Mouse (Mus musculus): ENCODE results near the gene Spata31d1b. TPM values are rescaled to one million over a fixed set of nuclear protein-coding genes. Genes with fewer than 3 reads are reported as not detected.
"Not testable (repeated sequence)": the region's sequence is repeated elsewhere in the genome, so short reads cannot be mapped to it uniquely, and the experiment has no call there.

Gene Spata31d1b
- not detected in 2 replicates for polyA plus RNA-seq (2015; fragmentation: Nextera tagmentation; extraction: Ambion mirVana)

- not testable (repeated sequence) for H3K36me3 ChIP-seq (ENCODE audit: control insufficient read depth, insufficient read depth, low read length); H3K4me3 ChIP-seq (ENCODE audit: low read depth, low read length); H3K9me3 ChIP-seq (replicated peaks; ENCODE audit: control insufficient read depth, low read length, poor library complexity, severe bottlenecking); H3K27ac ChIP-seq (ENCODE audit: low read length); H3K4me1 ChIP-seq (ENCODE audit: control insufficient read depth, insufficient read depth, low read length); ATAC-seq; H3K9ac ChIP-seq (ENCODE audit: low read depth, low read length); H3K4me2 ChIP-seq (ENCODE audit: low read length); H3K27me3 ChIP-seq (ENCODE audit: control insufficient read depth, insufficient read depth, low read depth, low read length)
- WGBS: 75% methylated on average over 3 of the region's 3 CpGs
Measured at GRCm38 (mm10) chr13:59711984-59712383, at the start of gene Spata31d1b. Gene Spata31d1b (plus strand): TSS chr13:59712284.

DNA sequence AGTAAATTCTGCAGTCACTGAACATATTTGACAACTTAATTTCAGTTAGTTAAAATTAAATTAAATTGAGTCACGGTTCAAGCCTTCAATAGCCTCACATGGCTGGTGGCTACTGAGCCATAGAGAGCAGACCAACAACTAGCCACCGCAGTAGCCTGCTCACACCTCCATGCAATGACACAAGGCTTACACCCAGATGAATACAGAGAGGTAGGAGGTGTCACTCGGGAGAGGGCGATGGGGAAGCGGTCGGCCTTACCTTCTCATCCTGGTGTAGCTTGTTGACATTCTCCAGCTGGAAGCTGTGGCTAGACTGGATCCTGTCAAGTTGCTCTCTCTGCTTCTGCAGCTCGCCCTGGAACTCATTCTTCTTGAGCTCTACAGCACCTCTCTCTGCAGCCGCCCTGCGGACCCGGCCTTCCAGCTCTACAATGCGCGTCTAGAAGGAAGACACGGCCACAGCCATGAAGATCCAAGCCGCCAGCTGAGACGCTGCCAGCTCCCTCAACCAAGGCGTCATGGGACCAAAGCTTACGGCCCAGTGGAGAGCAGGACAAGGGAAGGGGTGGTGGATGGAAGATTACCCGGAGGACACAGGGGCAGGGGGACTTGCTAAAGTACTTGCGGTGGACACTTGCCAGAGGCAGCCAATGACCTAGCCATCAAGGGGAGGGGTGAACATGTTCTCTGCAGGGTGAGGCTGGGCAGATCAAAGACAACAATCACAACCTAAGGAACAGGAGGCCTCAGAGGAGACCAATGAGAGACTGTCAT lies 48.0 kb upstream of the Spata31d1b start:
- WGBS: 91% methylated on average over 19 of the region's 19 CpGs

DNA sequence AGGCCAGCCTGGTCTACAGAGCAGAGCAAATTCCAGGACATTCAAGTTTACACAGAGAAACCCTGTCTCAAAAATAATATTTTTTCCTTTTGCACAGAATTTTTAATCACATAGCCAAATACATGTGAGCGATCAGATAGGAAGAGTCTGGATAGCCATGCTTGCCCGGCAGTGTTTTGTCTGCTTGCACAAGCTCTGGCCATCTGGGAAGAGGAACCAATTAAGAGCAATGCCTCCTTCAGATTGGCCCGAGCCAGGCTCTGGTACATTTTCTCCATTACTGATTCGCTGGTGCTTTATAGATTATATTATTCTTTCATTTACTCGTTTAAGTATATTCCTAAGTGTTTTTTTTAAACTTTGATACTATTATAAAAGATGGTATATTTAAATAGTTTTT lies 44.3 kb upstream of the Spata31d1b start:
- Histone ChIP-seq H3K27me3 (ENCODE audit: control insufficient read depth, insufficient read depth, low read depth, low read length) (no peaks in the 10 kb centered on the region), H3K4me3 (ENCODE audit: low read depth, low read length) (no peak overlapping the region), H3K4me2 (ENCODE audit: low read length) (no peak overlapping the region), H3K36me3 (ENCODE audit: control insufficient read depth, insufficient read depth, low read length) (peaks cover 8% of the 10 kb centered on the region), H3K27ac (ENCODE audit: low read length) (no peak overlapping the region), H3K4me1 (ENCODE audit: control insufficient read depth, insufficient read depth, low read length) (peaks cover 4% of the 10 kb centered on the region; the same call in 1 of the 2 replicates), H3K9me3 (replicated peaks; ENCODE audit: control insufficient read depth, low read length, poor library complexity, severe bottlenecking) (no peaks in the 10 kb centered on the region), H3K9ac (ENCODE audit: low read depth, low read length) (no peak overlapping the region)
- no peak for ATAC-seq
- 88% methylated on average over 5 of the region's 5 CpGs for WGBS

More for the DNA sequence above, 48.0 kb upstream of the Spata31d1b start:
- Histone ChIP-seq H3K4me2 (ENCODE audit: low read length) (no peak overlapping the region), H3K9me3 (replicated peaks; ENCODE audit: control insufficient read depth, low read length, poor library complexity, severe bottlenecking) (no peaks in the 10 kb centered on the region), H3K4me3 (ENCODE audit: low read depth, low read length) (no peak overlapping the region), H3K9ac (ENCODE audit: low read depth, low read length) (no peak overlapping the region), H3K4me1 (ENCODE audit: control insufficient read depth, insufficient read depth, low read length) (no peaks in the 10 kb centered on the region), H3K36me3 (ENCODE audit: control insufficient read depth, insufficient read depth, low read length) (peaks cover 11% of the 10 kb centered on the region), H3K27me3 (ENCODE audit: control insufficient read depth, insufficient read depth, low read depth, low read length) (no peaks in the 10 kb centered on the region), H3K27ac (ENCODE audit: low read length) (no peak overlapping the region)
- ATAC-seq: no peak

DNA sequence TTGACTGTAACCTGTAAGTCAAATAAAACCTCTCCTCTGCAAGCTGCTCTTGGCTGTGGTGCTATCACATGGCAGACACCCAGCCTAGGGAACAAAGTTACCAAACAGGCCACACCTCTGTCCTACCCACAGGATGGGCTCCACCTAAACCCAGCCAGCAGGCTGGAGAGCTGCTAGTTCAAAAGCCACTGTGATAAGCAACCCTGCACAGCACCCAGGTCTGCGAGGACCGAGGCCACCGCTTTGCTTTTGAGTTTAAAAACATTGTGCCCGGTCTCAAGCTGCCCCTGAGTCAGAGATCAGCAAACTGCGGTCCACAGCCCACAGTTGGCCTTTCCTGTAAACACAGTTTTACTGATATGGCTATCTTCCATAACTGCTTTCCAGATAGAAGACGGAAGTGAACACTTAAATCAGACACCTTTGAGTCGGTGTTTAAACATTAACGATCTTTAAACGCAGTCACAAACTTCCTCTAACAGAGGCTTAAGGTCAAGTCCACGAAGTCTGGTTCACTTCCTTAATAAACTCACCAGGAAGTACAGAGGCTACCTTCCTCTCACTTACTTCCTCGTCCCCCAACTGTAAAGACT lies 43.5 kb upstream of the Spata31d1b start:
- peaks cover 9% of the 10 kb centered on the region for H3K4me1 ChIP-seq (ENCODE audit: control insufficient read depth, insufficient read depth, low read length)
- no peaks in the 10 kb centered on the region for H3K27me3 ChIP-seq (ENCODE audit: control insufficient read depth, insufficient read depth, low read depth, low read length)
- H3K9me3 ChIP-seq (replicated peaks; ENCODE audit: control insufficient read depth, low read length, poor library complexity, severe bottlenecking): no peaks in the 10 kb centered on the region
- H3K9ac ChIP-seq (ENCODE audit: low read depth, low read length): no peak overlapping the region
- H3K27ac ChIP-seq (ENCODE audit: low read length): no peak overlapping the region
- no peak overlapping the region for H3K4me2 ChIP-seq (ENCODE audit: low read length)
- peaks cover 5% of the 10 kb centered on the region for H3K36me3 ChIP-seq (ENCODE audit: control insufficient read depth, insufficient read depth, low read length)
- ATAC-seq: no peak
- 85% methylated on average over 11 of the region's 11 CpGs for WGBS
- no peak overlapping the region for H3K4me3 ChIP-seq (ENCODE audit: low read depth, low read length)

DNA sequence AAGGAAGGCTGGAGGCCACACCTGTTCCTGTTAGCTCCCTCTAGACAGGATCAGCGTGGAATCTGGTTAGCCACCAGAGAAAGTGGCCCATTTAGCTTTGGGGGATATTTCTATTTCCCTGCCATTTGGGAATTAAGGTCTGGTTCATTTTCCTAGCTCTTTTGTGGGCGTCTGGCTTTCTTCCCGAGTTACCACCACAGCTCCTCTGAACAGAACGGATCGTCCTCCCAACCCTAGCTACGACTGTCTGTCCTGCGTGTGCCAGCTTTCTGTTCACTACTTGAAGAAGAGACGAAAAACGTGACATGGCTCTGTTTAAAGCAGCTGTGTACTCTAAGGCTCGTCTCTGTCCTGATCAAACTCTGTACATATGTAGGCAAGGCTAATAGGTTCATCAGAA lies 42.1 kb upstream of the Spata31d1b start:
- Histone ChIP-seq H3K4me2 (ENCODE audit: low read length) (no peak overlapping the region), H3K9ac (ENCODE audit: low read depth, low read length) (no peak overlapping the region), H3K4me1 (ENCODE audit: control insufficient read depth, insufficient read depth, low read length) (peaks cover 19% of the 10 kb centered on the region), H3K36me3 (ENCODE audit: control insufficient read depth, insufficient read depth, low read length) (no peaks in the 10 kb centered on the region), H3K27me3 (ENCODE audit: control insufficient read depth, insufficient read depth, low read depth, low read length) (no peaks in the 10 kb centered on the region), H3K9me3 (replicated peaks; ENCODE audit: control insufficient read depth, low read length, poor library complexity, severe bottlenecking) (no peaks in the 10 kb centered on the region), H3K27ac (ENCODE audit: low read length) (no peak overlapping the region; the same call in 1 of the 2 replicates), H3K4me3 (ENCODE audit: low read depth, low read length) (no peak overlapping the region)
- ATAC-seq: no peak
- 86% methylated on average over 10 of the region's 10 CpGs for WGBS

GRCm38 (mm10) chr13:59671521-59671920 lies 40.6 kb upstream of the Spata31d1b start:
- WGBS: 62% methylated on average over 2 of the region's 2 CpGs
- H3K9me3 ChIP-seq (replicated peaks; ENCODE audit: control insufficient read depth, low read length, poor library complexity, severe bottlenecking): no peaks in the 10 kb centered on the region
- no peak overlapping the region for H3K27ac ChIP-seq (ENCODE audit: low read length)
- no peak for ATAC-seq
- no peak overlapping the region for H3K9ac ChIP-seq (ENCODE audit: low read depth, low read length)
- no peak overlapping the region for H3K4me2 ChIP-seq (ENCODE audit: low read length)
- peaks cover 19% of the 10 kb centered on the region for H3K4me1 ChIP-seq (ENCODE audit: control insufficient read depth, insufficient read depth, low read length)
- no peaks in the 10 kb centered on the region for H3K27me3 ChIP-seq (ENCODE audit: control insufficient read depth, insufficient read depth, low read depth, low read length)
- no peaks in the 10 kb centered on the region for H3K36me3 ChIP-seq (ENCODE audit: control insufficient read depth, insufficient read depth, low read length)
- H3K4me3 ChIP-seq (ENCODE audit: low read depth, low read length): no peak overlapping the region

- Histone ChIP-seq H3K9ac (ENCODE audit: low read depth, low read length) (no peak overlapping the region), H3K36me3 (ENCODE audit: control insufficient read depth, insufficient read depth, low read length) (no peaks in the 10 kb centered on the region), H3K4me3 (ENCODE audit: low read depth, low read length) (no peak overlapping the region), H3K9me3 (replicated peaks; ENCODE audit: control insufficient read depth, low read length, poor library complexity, severe bottlenecking) (no peaks in the 10 kb centered on the region), H3K4me1 (ENCODE audit: control insufficient read depth, insufficient read depth, low read length) (peaks cover 19% of the 10 kb centered on the region), H3K27me3 (ENCODE audit: control insufficient read depth, insufficient read depth, low read depth, low read length) (no peaks in the 10 kb centered on the region), H3K27ac (ENCODE audit: low read length) (no peak overlapping the region), H3K4me2 (ENCODE audit: low read length) (no peak overlapping the region)
- WGBS: 76% methylated on average over 6 of the region's 6 CpGs
- ATAC-seq: no peak
Measured at GRCm38 (mm10) chr13:59672248-59672647, 39.8 kb upstream of the Spata31d1b start.

DNA sequence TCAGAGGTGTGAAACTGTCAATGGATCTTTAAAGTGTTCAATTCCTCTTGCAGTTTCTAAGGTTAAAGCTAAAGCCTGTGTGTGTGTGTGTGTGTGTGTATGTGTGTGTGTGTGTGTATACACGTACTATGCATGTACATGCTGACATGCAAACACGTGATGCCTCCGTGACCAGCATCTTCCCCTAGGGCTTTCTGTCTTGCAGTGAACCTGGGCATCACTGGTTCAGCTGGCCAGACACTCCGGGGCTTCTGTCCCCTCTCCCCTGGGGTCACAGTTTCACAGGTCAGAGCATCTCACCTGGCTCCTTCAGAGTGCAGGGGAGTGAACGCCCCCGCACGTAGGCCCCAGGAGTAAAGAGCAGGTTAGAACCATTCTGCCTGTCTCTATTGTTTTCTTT lies 38.5 kb upstream of the Spata31d1b start:
- peak overlapping the region; percentile 35 for H3K4me2 ChIP-seq (ENCODE audit: low read length)
- no peak overlapping the region for H3K4me3 ChIP-seq (ENCODE audit: low read depth, low read length)
- no peaks in the 10 kb centered on the region for H3K9me3 ChIP-seq (replicated peaks; ENCODE audit: control insufficient read depth, low read length, poor library complexity, severe bottlenecking)
- no peak overlapping the region for H3K27ac ChIP-seq (ENCODE audit: low read length)
- ATAC-seq: no peak
- WGBS: 11% methylated on average over 7 of the region's 7 CpGs
- peaks cover 19% of the 10 kb centered on the region for H3K4me1 ChIP-seq (ENCODE audit: control insufficient read depth, insufficient read depth, low read length)
- no peaks in the 10 kb centered on the region for H3K36me3 ChIP-seq (ENCODE audit: control insufficient read depth, insufficient read depth, low read length)
- no peaks in the 10 kb centered on the region for H3K27me3 ChIP-seq (ENCODE audit: control insufficient read depth, insufficient read depth, low read depth, low read length)
- H3K9ac ChIP-seq (ENCODE audit: low read depth, low read length): peak overlapping the region; percentile 42; the same call in 1 of the 2 replicates

GRCm38 (mm10) chr13:59674215-59674614 lies 37.9 kb upstream of the Spata31d1b start:
- H3K9ac ChIP-seq (ENCODE audit: low read depth, low read length): peak overlapping the region; percentile 35; the same call in 1 of the 2 replicates
- H3K27ac ChIP-seq (ENCODE audit: low read length): no peak overlapping the region
- H3K4me3 ChIP-seq (ENCODE audit: low read depth, low read length): peak overlapping the region; percentile 68
- no peaks in the 10 kb centered on the region for H3K27me3 ChIP-seq (ENCODE audit: control insufficient read depth, insufficient read depth, low read depth, low read length)
- no peaks in the 10 kb centered on the region for H3K9me3 ChIP-seq (replicated peaks; ENCODE audit: control insufficient read depth, low read length, poor library complexity, severe bottlenecking)
- H3K4me1 ChIP-seq (ENCODE audit: control insufficient read depth, insufficient read depth, low read length): peaks cover 19% of the 10 kb centered on the region
- no peak for ATAC-seq
- no peaks in the 10 kb centered on the region for H3K36me3 ChIP-seq (ENCODE audit: control insufficient read depth, insufficient read depth, low read length)
- H3K4me2 ChIP-seq (ENCODE audit: low read length): peak overlapping the region; percentile 82
- WGBS: 6% methylated on average over 3 of the region's 3 CpGs
